Mouse (Mus musculus): ENCODE data around the gene Mgam.

DNA sequence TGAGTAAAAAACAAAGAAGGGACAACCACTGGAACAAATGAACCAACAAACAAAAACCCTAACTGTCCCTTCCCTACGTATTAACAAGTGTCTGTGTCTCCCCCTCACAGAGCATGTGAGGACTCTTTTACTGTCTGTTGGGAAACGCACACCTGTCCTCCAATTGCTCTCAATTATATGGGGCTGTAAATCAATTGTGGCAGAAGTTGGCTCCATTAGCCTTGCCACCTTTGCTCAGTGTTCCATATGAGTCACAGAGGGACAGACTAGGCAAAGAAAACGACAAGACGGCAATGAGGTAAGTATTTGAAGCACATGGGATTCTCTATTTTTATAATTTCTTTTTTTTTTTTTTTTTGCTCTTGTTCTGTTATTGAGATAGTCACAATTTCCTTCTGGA lies 149.8 kb downstream of the Mgam start:
- no peak for TF ChIP-seq GATA1 (IDR thresholded peaks at IDR 0.05; ENCODE audit: low read length)
- no peak for TF ChIP-seq TAL1 (IDR thresholded peaks at IDR 0.05; ENCODE audit: low read length)

Data from erythroblast, embryonic 14.5 days (primary cell).